10 mouse cellular contexts compared by ENCODE assay signal in the genomic region with DNA sequence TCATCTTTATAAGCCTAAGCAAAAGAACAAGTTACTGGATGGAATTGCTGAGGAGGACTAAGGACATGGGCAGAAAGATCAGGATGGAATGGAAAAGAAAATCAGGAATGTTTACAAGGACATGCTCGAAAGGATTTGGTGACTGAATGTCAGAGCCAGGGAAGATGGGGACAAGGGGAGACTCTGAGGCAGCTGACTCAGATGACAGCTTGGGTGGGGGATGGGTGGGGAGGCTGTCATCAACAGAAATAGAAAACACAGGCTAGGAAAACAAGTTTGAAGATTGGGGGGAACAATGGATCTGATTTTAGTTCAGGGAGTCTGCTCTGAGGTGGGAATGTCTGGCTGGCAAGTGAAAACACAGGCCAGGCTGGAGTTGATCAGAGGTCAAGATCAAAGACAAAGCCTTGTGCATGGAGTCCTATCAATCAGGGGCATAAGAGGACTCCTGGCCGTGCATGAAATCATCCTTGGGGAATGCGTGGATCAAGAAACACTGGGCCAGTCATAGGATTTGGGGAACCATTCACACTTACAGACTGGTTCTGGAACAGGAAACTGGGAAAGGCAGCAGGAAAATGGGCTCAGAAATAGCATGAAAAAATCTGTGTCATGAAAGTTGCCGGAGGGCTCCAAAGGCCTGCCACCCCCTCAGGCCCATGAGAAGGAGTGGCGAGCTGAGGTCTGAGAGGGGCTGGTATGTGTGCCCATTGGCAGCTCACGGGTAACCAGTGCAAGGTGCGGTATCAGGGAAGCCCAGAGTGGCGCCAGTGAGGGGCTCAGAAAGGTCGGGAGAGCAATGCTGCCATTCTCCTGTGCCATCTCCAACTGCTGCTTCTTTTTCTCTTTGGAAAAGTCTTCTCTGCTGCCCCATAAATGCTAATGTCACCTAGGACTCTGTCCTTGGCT.
DNase-seq lines count a peak whose midpoint lies in the region; ATAC-seq and TF ChIP-seq lines count a peak whose summit lies in the region.
"Had no signal": no experiment of that assay in that cellular context is flagged by ENCODE, and none has a peak within 500 bp of the region (broad histone marks: within the 10 kb centered on the region; RNA-seq: fewer than 3 reads in every experiment).

No protein-coding gene starts in this region.

- no peak; the same call in 1 of the 2 replicates for ATAC-seq in heart, embryonic 15.5 days (replicated peaks; ENCODE audit: insufficient number of reproducible peaks, insufficient read depth, low FRiP score, low read depth)
- ATAC-seq: intestine, embryonic 16.5 days had no signal

- TF ChIP-seq CTCF in gastrocnemius, adult 2 months (IDR thresholded peaks at IDR 0.05), result peak; percentile 5; the same call in 1 of the 2 replicates

- 47% methylated on average over 9 of the region's 9 CpGs for WGBS in heart, embryonic 15.5 days

- peak overlapping the region; percentile 18 for H3K4me3 ChIP-seq in gastrocnemius, adult 2 months
- no peak overlapping the region for H3K4me3 ChIP-seq in heart, embryonic 15.5 days
- H3K4me3 ChIP-seq: liver, embryonic 13.5 days had no signal

- no peak overlapping the region for H3K4me2 ChIP-seq in heart, embryonic 15.5 days
- H3K4me2 ChIP-seq: liver, embryonic 13.5 days had no signal

- no peak overlapping the region for H3K9ac ChIP-seq in heart, embryonic 15.5 days
- H3K9ac ChIP-seq: liver, embryonic 13.5 days had no signal

- H3K27me3 ChIP-seq in heart, embryonic 15.5 days, result no peaks in the 10 kb centered on the region
- H3K27me3 ChIP-seq: liver, embryonic 13.5 days had no signal

- H3K9me3 ChIP-seq in heart, embryonic 15.5 days (replicated peaks), result no peaks in the 10 kb centered on the region
- H3K9me3 ChIP-seq: liver, embryonic 13.5 days had no signal

- peak; percentile 18 for DNase-seq in adrenal gland, postnatal 14 days
- no peak for DNase-seq in adrenal gland, adult 18-20 months (ENCODE audit: low spot score in 2 of 2)
- DNase-seq in gastrocnemius, adult 2 months, result peak; percentile 26
- no peak for DNase-seq in gastrocnemius, adult 8-10 months (ENCODE audit: low spot score in 2 of 2)
- DNase-seq in brain, adult 2 months (ENCODE audit: low read depth, low spot score), result peak; percentile 69
- no peak for DNase-seq in retina, embryonic 14.5 days (ENCODE audit: low spot score)
- DNase-seq in thymus, postnatal 4 days, result no peak
- DNase-seq: liver, embryonic 13.5 days had no signal

- peak overlapping the region; percentile 97 for H3K27ac ChIP-seq in gastrocnemius, adult 2 months
- peak overlapping the region; percentile 18 for H3K27ac ChIP-seq in heart, embryonic 15.5 days
- H3K27ac ChIP-seq: liver, embryonic 13.5 days had no signal

- intact Hi-C loops in gastrocnemius, adult 2 months (cut with DNase I), result loop anchor here (5.0 kb wide), 1 partner anchor 88 kb away; no protein-coding TSS in a partner anchor

- H3K4me1 ChIP-seq in heart, embryonic 15.5 days (replicated peaks), result peaks cover 26% of the 10 kb centered on the region
- H3K4me1 ChIP-seq: liver, embryonic 13.5 days had no signal

- no peaks in the 10 kb centered on the region for H3K36me3 ChIP-seq in heart, embryonic 15.5 days
- H3K36me3 ChIP-seq: liver, embryonic 13.5 days had no signal

Comparison
In these comparisons a context has a peak if more than half of its experiments do, and no peak if none do; other contexts are left out.
1. DNase-seq: peak in adrenal gland, postnatal 14 days (single experiment), gastrocnemius, adult 2 months (single experiment) and brain, adult 2 months (single experiment); none in adrenal gland, adult 18-20 months (0 of 2), gastrocnemius, adult 8-10 months (0 of 2), retina, embryonic 14.5 days (single experiment) and thymus, postnatal 4 days (single experiment).